Mouse (Mus musculus) heart, adult 9 months (tissue): ENCODE measurements at regions not wholly inside any gene's neighbourhood (a gene's known extent, or its start where the extent isn't known, plus 50 kb on each side); places are given as distances from the start of the nearest gene placed in this dataset.

Experiments used
- DNase-seq, 2 experiments: peaks; one replicate each; pipeline ENCODE4 v3.0.0; 2022; ENCODE audit warnings: low spot score in 2 of 2

GRCm38 (mm10) chr11:31783506-31784063, 88.4 kb upstream of the Cpeb4 start:
- no peak for DNase-seq

- DNase-seq = no peak
Measured at GRCm38 (mm10) chr11:31784332-31784901, 87.6 kb upstream of the Cpeb4 start.

GRCm38 (mm10) chr11:31785160-31785559, 86.9 kb upstream of the Cpeb4 start:
- no peak for DNase-seq

GRCm38 (mm10) chr11:31787376-31787775, 84.6 kb upstream of the Cpeb4 start:
- no peak for DNase-seq

- DNase-seq = no peak
Measured at GRCm38 (mm10) chr11:31787917-31788703, 83.9 kb upstream of the Cpeb4 start.

GRCm38 (mm10) chr11:31789967-31790366, 82.0 kb upstream of the Cpeb4 start:
- DNase-seq = no peak

GRCm38 (mm10) chr11:31791264-31791663, 80.7 kb upstream of the Cpeb4 start:
- no peak for DNase-seq

GRCm38 (mm10) chr11:31795084-31795483, 76.9 kb upstream of the Cpeb4 start:
- DNase-seq = no peak

- peak; percentile 75 to 79 for DNase-seq
Measured at GRCm38 (mm10) chr11:31796245-31796644, 75.8 kb upstream of the Cpeb4 start.

- no peak for DNase-seq
Measured at GRCm38 (mm10) chr11:31801575-31801974, 70.4 kb upstream of the Cpeb4 start.

GRCm38 (mm10) chr11:31803319-31803891, 68.6 kb upstream of the Cpeb4 start:
- DNase-seq = no peak

- no peak for DNase-seq
Measured at GRCm38 (mm10) chr11:31804518-31804917, 67.5 kb upstream of the Cpeb4 start.

GRCm38 (mm10) chr11:31807461-31808215, 64.4 kb upstream of the Cpeb4 start:
- peak; percentile 36 to 44 for DNase-seq

GRCm38 (mm10) chr11:31808216-31808838, 63.7 kb upstream of the Cpeb4 start:
- DNase-seq = no peak

- DNase-seq = no peak
Measured at GRCm38 (mm10) chr11:31810011-31810786, 61.8 kb upstream of the Cpeb4 start.

- peak; percentile 35 to 43 for DNase-seq
Measured at GRCm38 (mm10) chr11:31812215-31812614, 59.8 kb upstream of the Cpeb4 start.

GRCm38 (mm10) chr11:31814616-31815015, 57.4 kb upstream of the Cpeb4 start:
- DNase-seq = peak in 1 of 2 experiments; percentile 35

GRCm38 (mm10) chr11:31815855-31816488, 56.0 kb upstream of the Cpeb4 start:
- DNase-seq = no peak

GRCm38 (mm10) chr11:31818032-31818431, 54.0 kb upstream of the Cpeb4 start:
- no peak for DNase-seq

GRCm38 (mm10) chr11:31819964-31820363, 52.0 kb upstream of the Cpeb4 start:
- no peak for DNase-seq
